Mouse (Mus musculus) lung, embryonic 14.5 days (tissue): ENCODE measurements around the gene Arid5b. TPM values are rescaled to one million over a fixed set of nuclear protein-coding genes. Genes with fewer than 3 reads are reported as not detected.

Experiments
- ATAC-seq: fragments of 200-750 bp; cut with Nextera tagmentation; 2 replicates; pipeline ENCODE4 v1.8.0; 2017; ENCODE audit warnings: mild to moderate bottlenecking, moderate TSS enrichment, moderate library complexity; ENCODE audit not compliant: insufficient read depth
- DNase-seq: peaks from one replicate; pipeline ENCODE4 v3.0.0-alpha.2; 2015
- H3K27ac ChIP-seq: fragments of 300-500 bp; sonication (generic); 2 replicates; pipeline ENCODE4 v1.5.1; 2014; ENCODE audit warnings: low read depth, mild to moderate bottlenecking, moderate library complexity
- H3K27me3 ChIP-seq: fragments of 300-500 bp; sonication (generic); 2 replicates; pipeline ENCODE4 v1.6.1; 2014; ENCODE audit warnings: low read length, control low read depth; ENCODE audit not compliant: insufficient read depth
- H3K36me3 ChIP-seq: fragments of 300-500 bp; sonication (generic); 2 replicates; pipeline ENCODE4 v1.6.1; 2014; ENCODE audit warnings: control low read depth; ENCODE audit not compliant: insufficient read depth
- H3K4me1 ChIP-seq: fragments of 300-500 bp; sonication (generic); 2 replicates; pipeline ENCODE4 v1.6.1; 2014; ENCODE audit warnings: antibody characterized with exemption, control low read depth; ENCODE audit not compliant: insufficient read depth
- H3K4me2 ChIP-seq: fragments of 300-500 bp; sonication (generic); 2 replicates; pipeline ENCODE4 v1.6.1; 2014; ENCODE audit warnings: mild to moderate bottlenecking
- H3K4me3 ChIP-seq: fragments of 300-500 bp; sonication (generic); 2 replicates; pipeline ENCODE4 v1.5.1; 2014; ENCODE audit warnings: low read depth, low read length
- H3K9ac ChIP-seq: fragments of 300-500 bp; sonication (generic); 2 replicates; pipeline ENCODE4 v1.6.1; 2014
- H3K9me3 ChIP-seq: fragments of 300-500 bp; sonication (generic); 2 replicates; pipeline ENCODE4 v1.6.1; 2016; ENCODE audit warnings: low read depth, low read length, control low read depth
- CTCF ChIP-seq: IDR thresholded peaks from 2 replicates; pipeline ENCODE4 v1.5.1; 2016; ENCODE audit warnings: antibody characterized with exemption, low read depth
- WGBS: fragments of 180-500 bp; shearing (Covaris S2); extraction: QIAGEN DNeasy Blood & Tissue Kit; methylation state at CpG from one replicate; pipeline ENCODE4 v1.1.7; 2014; 5-methylcytosine and 5-hydroxymethylcytosine counted together
- polyA plus RNA-seq: library from polyadenylated mRNA; unstranded; fragments of >200 nt; fragmentation: Nextera tagmentation; extraction: Ambion mirVana; gene quantifications from 2 replicates; pipeline ENCODE4 v1.2.1, GENCODE M21; 2014

Gene Arid5b
- polyA plus RNA-seq, 1 experiment from 2014 or later, result 41.2 TPM

DNA sequence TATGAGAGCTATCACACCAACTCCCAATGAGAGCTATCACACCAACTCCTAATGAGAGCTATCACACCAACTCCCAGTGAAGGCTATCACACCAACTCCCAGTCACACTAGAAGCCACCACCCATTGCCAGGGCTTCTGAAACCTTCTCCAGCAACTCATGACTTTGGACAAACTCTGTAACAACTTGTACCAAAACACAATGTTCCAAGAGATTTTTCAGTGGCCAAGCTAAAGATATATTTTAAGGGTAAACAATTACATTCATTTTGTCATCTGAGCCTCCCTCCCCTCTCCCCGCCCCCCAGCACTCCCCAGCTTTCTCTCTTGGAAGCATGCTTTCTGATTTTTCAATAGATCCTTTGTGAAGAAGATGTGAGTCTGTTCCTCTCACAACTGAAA lies 168.9 kb downstream of the Arid5b start:
- ATAC-seq, result no peak
- no peak for TF ChIP-seq CTCF

GRCm38 (mm10) chr10:68107716-68108115 lies 170.8 kb downstream of the Arid5b start:
- TF ChIP-seq CTCF, result no peak
- ATAC-seq, result no peak
- H3K9me3 ChIP-seq, result no peaks in the 10 kb centered on the region
- peaks cover 34% of the 10 kb centered on the region for H3K4me1 ChIP-seq
- H3K4me3 ChIP-seq, result no peak overlapping the region
- no peak overlapping the region for H3K4me2 ChIP-seq
- no peak overlapping the region for H3K9ac ChIP-seq
- 84% methylated on average over 6 of the region's 6 CpGs for WGBS
- no peaks in the 10 kb centered on the region for H3K27me3 ChIP-seq
- H3K36me3 ChIP-seq, result peaks cover 11% of the 10 kb centered on the region
- DNase-seq, result no peak
- no peak overlapping the region for H3K27ac ChIP-seq

More for the DNA sequence above, 168.9 kb downstream of the Arid5b start:
- DNase-seq, result no peak
- Histone ChIP-seq H3K9ac (no peak overlapping the region), H3K9me3 (no peaks in the 10 kb centered on the region), H3K4me3 (no peak overlapping the region), H3K4me1 (peaks cover 24% of the 10 kb centered on the region), H3K4me2 (no peak overlapping the region), H3K27me3 (no peaks in the 10 kb centered on the region), H3K27ac (no peak overlapping the region), H3K36me3 (peaks cover 19% of the 10 kb centered on the region)
- 90% methylated on average over 1 of the region's 1 CpGs for WGBS

GRCm38 (mm10) chr10:68106351-68106950 lies 172.1 kb downstream of the Arid5b start:
- TF ChIP-seq CTCF, result 0 out of 2 replicates have a peak, but pooled peaks have one; percentile 4
- Histone ChIP-seq H3K27me3 (no peaks in the 10 kb centered on the region), H3K4me3 (no peak overlapping the region), H3K9ac (no peak overlapping the region), H3K36me3 (peaks cover 24% of the 10 kb centered on the region), H3K4me1 (peaks cover 34% of the 10 kb centered on the region), H3K27ac (no peak overlapping the region), H3K4me2 (no peak overlapping the region), H3K9me3 (no peaks in the 10 kb centered on the region)
- ATAC-seq (no peak), DNase-seq (peak; percentile 72)
- 40% methylated on average over 9 of the region's 9 CpGs for WGBS

- 0 out of 2 replicates have a peak overlapping the region, but pooled peaks have one; percentile 18 for H3K4me2 ChIP-seq
- ATAC-seq, result peak; percentile 37; the same call in 1 of the 2 replicates
These were observed 173.4 kb downstream of the Arid5b start for GRCm38 (mm10) chr10:68104881-68105781.

DNA sequence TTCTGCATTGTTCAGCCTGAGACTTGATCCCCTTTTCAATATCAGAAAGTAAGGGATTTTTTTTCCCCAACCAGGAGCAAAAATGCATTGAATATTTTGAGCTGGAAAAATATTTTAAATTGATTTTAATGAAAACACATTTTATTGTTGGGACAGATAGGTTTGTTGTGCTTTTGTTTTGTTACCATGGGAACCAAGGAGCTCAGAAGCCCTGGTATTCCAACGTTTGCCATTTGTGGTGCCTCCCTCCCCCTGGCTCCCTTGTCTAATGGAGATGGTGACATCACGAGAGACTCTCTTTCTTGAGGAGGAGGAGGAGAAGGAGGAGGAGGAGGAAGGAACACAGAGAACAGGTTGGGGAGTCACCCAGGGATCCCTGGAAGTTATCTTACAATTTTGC lies 174.1 kb downstream of the Arid5b start:
- ATAC-seq, result peak; percentile 26; the same call in 1 of the 2 replicates
- H3K27me3 ChIP-seq, result no peaks in the 10 kb centered on the region
- peaks cover 29% of the 10 kb centered on the region for H3K4me1 ChIP-seq
- peak overlapping the region; percentile 90 for H3K27ac ChIP-seq
- H3K9me3 ChIP-seq, result no peaks in the 10 kb centered on the region
- WGBS, result 21% methylated on average over 2 of the region's 2 CpGs
- no peak overlapping the region for H3K4me2 ChIP-seq
- H3K9ac ChIP-seq, result no peak overlapping the region
- DNase-seq, result peak; percentile 52
- peaks cover 37% of the 10 kb centered on the region for H3K36me3 ChIP-seq
- no peak for TF ChIP-seq CTCF
- no peak overlapping the region for H3K4me3 ChIP-seq

More at GRCm38 (mm10) chr10:68104881-68105781, 173.4 kb downstream of the Arid5b start:
- peaks cover 29% of the 10 kb centered on the region for H3K4me1 ChIP-seq
- no peak for TF ChIP-seq CTCF
- no peaks in the 10 kb centered on the region for H3K9me3 ChIP-seq
- WGBS, result 32% methylated on average over 14 of the region's 14 CpGs
- peak; percentile 72 for DNase-seq
- H3K27ac ChIP-seq, result peak overlapping the region; percentile 90
- H3K9ac ChIP-seq, result no peak overlapping the region
- no peak overlapping the region for H3K4me3 ChIP-seq
- H3K36me3 ChIP-seq, result peaks cover 37% of the 10 kb centered on the region
- no peaks in the 10 kb centered on the region for H3K27me3 ChIP-seq

GRCm38 (mm10) chr10:68103988-68104387 lies 174.6 kb downstream of the Arid5b start:
- TF ChIP-seq CTCF, result no peak
- Histone ChIP-seq H3K4me2 (no peak overlapping the region), H3K9me3 (no peaks in the 10 kb centered on the region), H3K9ac (no peak overlapping the region), H3K36me3 (peaks cover 39% of the 10 kb centered on the region), H3K27me3 (no peaks in the 10 kb centered on the region), H3K4me1 (peaks cover 29% of the 10 kb centered on the region), H3K4me3 (no peak overlapping the region), H3K27ac (peak overlapping the region; percentile 90)
- WGBS, result 44% methylated on average over 5 of the region's 5 CpGs
- ATAC-seq (peak; percentile 77), DNase-seq (peak; percentile 56)
